Mouse (Mus musculus) right cerebral cortex, postnatal 4 days (tissue): ENCODE measurements around the gene Catsper4.
A peak's percentile ranks its signal among the peaks of the same experiment; 100 is the strongest.
"Not testable (repeated sequence)": the region's sequence is repeated elsewhere in the genome, so short reads cannot be mapped to it uniquely, and the experiment has no call there.

ENCODE experiments used
- DNase-seq: peaks from one replicate; pipeline ENCODE4 v3.0.0-alpha.2; 2022

The Catsper4 gene

GRCm38 (mm10) chr4:134227194-134227593, at the start of gene Catsper4:
Gene Catsper4, minus strand, starts transcription at chr4:134227383.
- no peak for DNase-seq

GRCm38 (mm10) chr4:134273417-134274345, 46.5 kb upstream of the Catsper4 start:
- no peak for DNase-seq

- no peak for DNase-seq
These were observed 45.7 kb upstream of the Catsper4 start for GRCm38 (mm10) chr4:134272731-134273416.

- no peak for DNase-seq
These were observed 44.8 kb upstream of the Catsper4 start for GRCm38 (mm10) chr4:134271979-134272378.

- not testable (repeated sequence) for DNase-seq
These were observed 42.4 kb upstream of the Catsper4 start for GRCm38 (mm10) chr4:134269622-134270021.

GRCm38 (mm10) chr4:134268102-134268655, 41.0 kb upstream of the Catsper4 start:
- DNase-seq, result no peak

GRCm38 (mm10) chr4:134265860-134266585, 38.8 kb upstream of the Catsper4 start:
- no peak for DNase-seq

- DNase-seq, result peak; percentile 55
These were observed 36.0 kb upstream of the Catsper4 start for GRCm38 (mm10) chr4:134263191-134263590.

- DNase-seq, result no peak
These were observed 31.2 kb upstream of the Catsper4 start for GRCm38 (mm10) chr4:134258354-134258753.

GRCm38 (mm10) chr4:134257198-134258009, 30.2 kb upstream of the Catsper4 start:
- no peak for DNase-seq

GRCm38 (mm10) chr4:134256407-134257197, 29.4 kb upstream of the Catsper4 start:
- no peak for DNase-seq

- no peak for DNase-seq
These were observed 28.7 kb upstream of the Catsper4 start for GRCm38 (mm10) chr4:134255854-134256253.

GRCm38 (mm10) chr4:134254835-134255234, 27.7 kb upstream of the Catsper4 start:
- DNase-seq, result no peak

GRCm38 (mm10) chr4:134253722-134254324, 26.6 kb upstream of the Catsper4 start, which contains the start of gene Grrp1:
Gene Grrp1, minus strand, starts transcription at chr4:134254106.
- DNase-seq, result no peak

- no peak for DNase-seq
These were observed 25.9 kb upstream of the Catsper4 start for GRCm38 (mm10) chr4:134252911-134253721.

GRCm38 (mm10) chr4:134252131-134252910, 25.1 kb upstream of the Catsper4 start:
- DNase-seq, result peak; percentile 38

GRCm38 (mm10) chr4:134251241-134252130, 24.3 kb upstream of the Catsper4 start:
- peak; percentile 80 for DNase-seq

- DNase-seq, result no peak
These were observed 23.7 kb upstream of the Catsper4 start for GRCm38 (mm10) chr4:134250930-134251240.
